Mouse (Mus musculus): ENCODE measurements around the gene Fbxo47. TPM values are rescaled to one million over a fixed set of nuclear protein-coding genes. Genes with fewer than 3 reads are reported as not detected.
"Not testable (repeated sequence)": the region's sequence is repeated elsewhere in the genome, so short reads cannot be mapped to it uniquely, and the experiment has no call there.

Gene Fbxo47
- total RNA-seq, 2 experiments from 2014 or later, result 1.2 to 1.8 TPM

GRCm38 (mm10) chr11:97837641-97838149 lies 46.3 kb downstream of the Fbxo47 start:
- no peak overlapping the region for H3K27ac ChIP-seq
- no peak for TF ChIP-seq CTCF (conservative IDR thresholded peaks at IDR 0.05)
- DNase-seq (ENCODE audit: low spot score in 2 of 2), result no peak
- H3K4me3 ChIP-seq, result no peak overlapping the region

GRCm38 (mm10) chr11:97837051-97837450 lies 46.9 kb downstream of the Fbxo47 start:
- not testable (repeated sequence) for H3K4me3 ChIP-seq; DNase-seq (ENCODE audit: low spot score in 2 of 2); H3K27ac ChIP-seq

- no peak for DNase-seq (ENCODE audit: low spot score in 2 of 2)
Observed at GRCm38 (mm10) chr11:97836541-97836940, 47.4 kb downstream of the Fbxo47 start.

GRCm38 (mm10) chr11:97833352-97833751 lies 50.6 kb downstream of the Fbxo47 start:
- TF ChIP-seq CTCF (conservative IDR thresholded peaks at IDR 0.05), result no peak
- DNase-seq (ENCODE audit: low spot score in 2 of 2), result no peak
- no peak overlapping the region for H3K4me3 ChIP-seq
- H3K27ac ChIP-seq, result no peak overlapping the region

More at GRCm38 (mm10) chr11:97836541-97836940, 47.4 kb downstream of the Fbxo47 start:
- no peak overlapping the region for H3K4me3 ChIP-seq
- no peak for TF ChIP-seq CTCF (conservative IDR thresholded peaks at IDR 0.05)
- H3K27ac ChIP-seq, result no peak overlapping the region

- no peak overlapping the region for H3K4me3 ChIP-seq
- H3K27ac ChIP-seq, result no peak overlapping the region
- no peak for TF ChIP-seq CTCF (conservative IDR thresholded peaks at IDR 0.05)
- no peak for DNase-seq (ENCODE audit: low spot score in 2 of 2)
Observed at GRCm38 (mm10) chr11:97832001-97832400, 52.0 kb downstream of the Fbxo47 start.

GRCm38 (mm10) chr11:97830501-97830900 lies 53.5 kb downstream of the Fbxo47 start:
- TF ChIP-seq CTCF (conservative IDR thresholded peaks at IDR 0.05), result no peak
- Histone ChIP-seq H3K4me3 (no peak overlapping the region), H3K27ac (no peak overlapping the region)
- DNase-seq (ENCODE audit: low spot score in 2 of 2), result no peak

GRCm38 (mm10) chr11:97829913-97830476 lies 54.0 kb downstream of the Fbxo47 start:
- no peak for TF ChIP-seq CTCF (conservative IDR thresholded peaks at IDR 0.05)
- DNase-seq (ENCODE audit: low spot score in 2 of 2), result no peak
- H3K4me3 ChIP-seq, result no peak overlapping the region
- no peak overlapping the region for H3K27ac ChIP-seq

- Histone ChIP-seq H3K4me3 (no peak overlapping the region), H3K27ac (no peak overlapping the region)
- no peak for TF ChIP-seq CTCF (conservative IDR thresholded peaks at IDR 0.05)
- DNase-seq (ENCODE audit: low spot score in 2 of 2), result no peak
Observed at GRCm38 (mm10) chr11:97829365-97829764, 54.6 kb downstream of the Fbxo47 start.

GRCm38 (mm10) chr11:97827654-97828053 lies 56.3 kb downstream of the Fbxo47 start:
- Histone ChIP-seq H3K27ac (no peak overlapping the region), H3K4me3 (no peak overlapping the region)
- no peak for TF ChIP-seq CTCF (conservative IDR thresholded peaks at IDR 0.05)
- no peak for DNase-seq (ENCODE audit: low spot score in 2 of 2)

GRCm38 (mm10) chr11:97826414-97826813 lies 57.5 kb downstream of the Fbxo47 start:
- Histone ChIP-seq H3K4me3 (no peak overlapping the region), H3K27ac (no peak overlapping the region)
- TF ChIP-seq CTCF (conservative IDR thresholded peaks at IDR 0.05), result no peak
- no peak for DNase-seq (ENCODE audit: low spot score in 2 of 2)

- Histone ChIP-seq H3K27ac (no peak overlapping the region), H3K4me3 (no peak overlapping the region)
- no peak for DNase-seq (ENCODE audit: low spot score in 2 of 2)
- no peak for TF ChIP-seq CTCF (conservative IDR thresholded peaks at IDR 0.05)
Observed at GRCm38 (mm10) chr11:97825971-97826370, 58.0 kb downstream of the Fbxo47 start.

GRCm38 (mm10) chr11:97825295-97825694 lies 58.7 kb downstream of the Fbxo47 start:
- Histone ChIP-seq H3K27ac (peak overlapping the region; percentile 41; the same call in 1 of the 2 replicates), H3K4me3 (no peak overlapping the region)
- no peak for TF ChIP-seq CTCF (conservative IDR thresholded peaks at IDR 0.05)
- no peak for DNase-seq (ENCODE audit: low spot score in 2 of 2)

- no peak for DNase-seq (ENCODE audit: low spot score in 2 of 2)
- H3K4me3 ChIP-seq, result no peak overlapping the region
- peak overlapping the region; percentile 41; the same call in 1 of the 2 replicates for H3K27ac ChIP-seq
- no peak for TF ChIP-seq CTCF (conservative IDR thresholded peaks at IDR 0.05)
Observed at GRCm38 (mm10) chr11:97824895-97825294, 59.1 kb downstream of the Fbxo47 start.

- H3K27ac ChIP-seq, result peak overlapping the region; percentile 41; the same call in 1 of the 2 replicates
- DNase-seq (ENCODE audit: low spot score in 2 of 2), result no peak
- H3K4me3 ChIP-seq, result no peak overlapping the region
- no peak for TF ChIP-seq CTCF (conservative IDR thresholded peaks at IDR 0.05)
Observed at GRCm38 (mm10) chr11:97824168-97824567, 59.8 kb downstream of the Fbxo47 start.
